Mouse (Mus musculus) neural tube, embryonic 14.5 days (tissue): ENCODE measurements around the gene Agbl1. TPM values are rescaled to one million over a fixed set of nuclear protein-coding genes. Genes with fewer than 3 reads are reported as not detected.
A peak's percentile ranks its signal among the peaks of the same experiment; 100 is the strongest.

ENCODE experiments used
- ATAC-seq: fragments of 200-750 bp; cut with Nextera tagmentation; 2 replicates; pipeline ENCODE4 v1.8.0; 2017; ENCODE audit warnings: low read depth, mild to moderate bottlenecking, moderate TSS enrichment, moderate library complexity
- H3K27ac ChIP-seq: fragments of 300-500 bp; sonication (generic); 2 replicates; pipeline ENCODE4 v1.5.1; 2014; ENCODE audit warnings: low read depth, mild to moderate bottlenecking, control low read depth, low read length, moderate library complexity, mixed read lengths
- H3K27me3 ChIP-seq: fragments of 300-500 bp; sonication (generic); 2 replicates; pipeline ENCODE4 v1.6.1; 2014; ENCODE audit warnings: low read length; ENCODE audit not compliant: control insufficient read depth, insufficient read depth
- H3K36me3 ChIP-seq: fragments of 300-500 bp; sonication (generic); 2 replicates; pipeline ENCODE4 v1.6.1; 2014; ENCODE audit warnings: low read length, mixed read lengths; ENCODE audit not compliant: control insufficient read depth, insufficient read depth
- H3K4me1 ChIP-seq: fragments of 300-500 bp; sonication (generic); 2 replicates; pipeline ENCODE4 v1.6.1; 2014; ENCODE audit warnings: low read length; ENCODE audit not compliant: control insufficient read depth, insufficient read depth
- H3K4me2 ChIP-seq: fragments of 300-500 bp; sonication (generic); 2 replicates; pipeline ENCODE4 v1.6.1; 2014; ENCODE audit warnings: mild to moderate bottlenecking, low read depth, low read length, control low read depth
- H3K4me3 ChIP-seq: fragments of 300-500 bp; sonication (generic); 2 replicates; pipeline ENCODE4 v1.5.1; 2014; ENCODE audit warnings: low read depth, low read length, control low read depth, mixed read lengths
- H3K9ac ChIP-seq: fragments of 300-500 bp; sonication (generic); replicated peaks from 2 replicates; pipeline ENCODE4 v1.6.1; 2014; ENCODE audit warnings: low read depth, mild to moderate bottlenecking, control low read depth, low read length, mixed read lengths
- H3K9me3 ChIP-seq: fragments of 300-500 bp; sonication (generic); 2 replicates; pipeline ENCODE4 v1.6.1; 2016; ENCODE audit warnings: low read length; ENCODE audit not compliant: control insufficient read depth
- WGBS: fragments of 180-500 bp; shearing (Covaris S2); extraction: QIAGEN DNeasy Blood & Tissue Kit; methylation state at CpG from one replicate; pipeline ENCODE4 v1.1.7; 2014; 5-methylcytosine and 5-hydroxymethylcytosine counted together
- polyA plus RNA-seq: library from polyadenylated mRNA; unstranded; fragments of >200 nt; fragmentation: Nextera tagmentation; extraction: Ambion mirVana; gene quantifications from 2 replicates; pipeline ENCODE4 v1.2.1, GENCODE M21; 2014

Gene Agbl1
- polyA plus RNA-seq, 1 experiment from 2014 or later = 0.29 TPM

GRCm38 (mm10) chr7:76354510-76354909, 124.8 kb downstream of the Agbl1 start:
- Histone ChIP-seq H3K9me3 (no peaks in the 10 kb centered on the region), H3K27me3 (no peaks in the 10 kb centered on the region), H3K4me2 (no peak overlapping the region), H3K9ac (no peak overlapping the region), H3K4me3 (no peak overlapping the region), H3K36me3 (no peaks in the 10 kb centered on the region), H3K27ac (no peak overlapping the region), H3K4me1 (no peaks in the 10 kb centered on the region)
- no peak for ATAC-seq
- WGBS = 24% methylated on average over 3 of the region's 3 CpGs

- no peak for ATAC-seq
- Histone ChIP-seq H3K4me2 (no peak overlapping the region), H3K4me1 (no peaks in the 10 kb centered on the region), H3K36me3 (no peaks in the 10 kb centered on the region), H3K27ac (no peak overlapping the region), H3K27me3 (no peaks in the 10 kb centered on the region), H3K9ac (no peak overlapping the region), H3K9me3 (no peaks in the 10 kb centered on the region), H3K4me3 (no peak overlapping the region)
- 58% methylated on average over 4 of the region's 4 CpGs for WGBS
These were observed 141.6 kb downstream of the Agbl1 start for GRCm38 (mm10) chr7:76371269-76371668.

DNA sequence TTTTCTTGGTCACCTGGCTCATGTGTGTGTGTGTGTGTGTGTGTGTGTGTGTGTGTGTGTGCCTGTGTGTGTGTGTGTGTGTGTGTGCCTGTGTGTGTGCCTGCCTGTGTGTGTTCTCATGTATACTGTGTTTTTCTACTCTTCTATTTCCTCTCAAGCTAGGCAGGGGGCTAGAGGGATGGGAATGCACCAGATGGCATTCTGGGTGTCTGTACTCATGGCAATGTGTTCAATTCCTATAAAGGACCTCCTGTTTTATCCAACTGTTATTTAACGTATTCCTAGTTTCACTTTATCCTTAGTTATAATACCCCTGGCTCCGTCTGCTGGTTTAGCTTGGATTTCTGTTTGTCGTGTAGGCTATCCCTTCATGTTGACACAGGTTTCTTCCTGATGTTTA, 149.8 kb downstream of the Agbl1 start:
- WGBS = 91% methylated on average over 3 of the region's 3 CpGs
- Histone ChIP-seq H3K9me3 (no peaks in the 10 kb centered on the region), H3K4me3 (no peak overlapping the region), H3K4me2 (no peak overlapping the region), H3K27me3 (no peaks in the 10 kb centered on the region), H3K27ac (no peak overlapping the region), H3K4me1 (no peaks in the 10 kb centered on the region), H3K9ac (no peak overlapping the region), H3K36me3 (no peaks in the 10 kb centered on the region)
- no peak for ATAC-seq

GRCm38 (mm10) chr7:76381986-76382385, 152.3 kb downstream of the Agbl1 start:
- H3K4me3 ChIP-seq = no peak overlapping the region
- no peak overlapping the region for H3K9ac ChIP-seq
- H3K4me2 ChIP-seq = no peak overlapping the region
- no peak for ATAC-seq
- no peaks in the 10 kb centered on the region for H3K27me3 ChIP-seq
- no peaks in the 10 kb centered on the region for H3K9me3 ChIP-seq
- 87% methylated on average over 2 of the region's 2 CpGs for WGBS
- H3K4me1 ChIP-seq = no peaks in the 10 kb centered on the region
- no peaks in the 10 kb centered on the region for H3K36me3 ChIP-seq
- H3K27ac ChIP-seq = no peak overlapping the region

DNA sequence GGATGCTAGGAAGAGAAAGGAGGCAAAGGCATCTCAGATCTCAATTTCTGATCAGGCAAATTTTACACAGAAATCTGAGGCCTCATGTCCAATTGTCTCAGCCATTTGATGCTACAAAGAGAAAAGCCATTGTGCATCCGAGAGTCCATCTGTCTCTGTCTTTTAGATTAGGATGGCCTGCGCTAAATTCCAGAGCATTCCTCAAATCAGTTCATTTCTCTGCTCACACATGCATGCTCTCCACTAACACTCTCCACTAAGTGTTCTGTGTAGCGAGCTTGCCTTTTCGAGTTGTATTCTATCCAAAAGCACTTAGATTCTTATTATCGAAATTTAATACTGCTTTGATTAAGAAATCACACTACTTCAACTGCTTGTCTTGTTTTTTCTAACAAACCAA, 159.6 kb downstream of the Agbl1 start:
- 74% methylated on average over 5 of the region's 5 CpGs for WGBS
- H3K9me3 ChIP-seq = no peaks in the 10 kb centered on the region
- no peak overlapping the region for H3K4me3 ChIP-seq
- no peaks in the 10 kb centered on the region for H3K27me3 ChIP-seq
- no peak for ATAC-seq
- no peak overlapping the region for H3K4me2 ChIP-seq
- peaks cover 8% of the 10 kb centered on the region; the same call in 1 of the 2 replicates for H3K4me1 ChIP-seq
- H3K36me3 ChIP-seq = no peaks in the 10 kb centered on the region
- H3K27ac ChIP-seq = no peak overlapping the region
- H3K9ac ChIP-seq = no peak overlapping the region

DNA sequence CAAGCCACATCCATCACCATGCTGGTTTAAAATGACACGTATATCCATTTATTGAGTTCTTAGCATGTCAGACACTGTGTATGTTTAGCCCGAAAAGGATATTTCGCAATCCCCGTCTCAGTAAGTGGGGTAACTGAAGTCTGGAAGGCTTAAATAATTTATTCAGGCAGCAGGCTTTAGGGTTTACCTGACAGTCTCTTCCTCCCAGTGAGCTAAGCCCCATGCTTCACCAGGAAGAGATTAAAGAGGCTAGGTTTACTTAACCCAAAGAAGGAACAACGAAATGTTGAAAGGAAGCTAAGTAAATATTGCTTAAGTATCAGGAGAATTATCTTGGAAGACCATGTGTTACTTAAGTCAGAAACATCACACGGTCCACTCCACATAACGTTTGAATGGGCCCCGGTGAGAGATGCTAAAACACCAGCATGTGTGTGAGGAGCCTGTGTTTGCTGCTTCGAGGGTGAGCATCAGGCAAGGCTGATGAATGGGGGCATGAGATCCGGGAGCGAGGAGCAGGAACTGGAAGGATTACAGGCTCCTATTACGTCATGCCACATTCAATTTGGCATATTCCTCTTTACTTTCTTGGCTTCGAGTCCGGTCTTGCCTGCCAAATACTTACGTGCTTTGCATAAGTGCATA, 162.7 kb downstream of the Agbl1 start:
- Histone ChIP-seq H3K9ac (no peak overlapping the region), H3K4me1 (peaks cover 8% of the 10 kb centered on the region; the same call in 1 of the 2 replicates), H3K27me3 (no peaks in the 10 kb centered on the region), H3K4me2 (peak overlapping the region; percentile 61), H3K27ac (no peak overlapping the region), H3K4me3 (peak overlapping the region; percentile 31; the same call in 1 of the 2 replicates), H3K36me3 (no peaks in the 10 kb centered on the region), H3K9me3 (no peaks in the 10 kb centered on the region)
- WGBS = 25% methylated on average over 15 of the region's 15 CpGs
- ATAC-seq = peak; percentile 65

GRCm38 (mm10) chr7:76392941-76393817, 163.5 kb downstream of the Agbl1 start:
- Histone ChIP-seq H3K4me1 (peaks cover 8% of the 10 kb centered on the region; the same call in 1 of the 2 replicates), H3K4me3 (peak overlapping the region; percentile 31), H3K27me3 (no peaks in the 10 kb centered on the region), H3K36me3 (no peaks in the 10 kb centered on the region), H3K9me3 (no peaks in the 10 kb centered on the region), H3K27ac (peak overlapping the region; percentile 62), H3K4me2 (peak overlapping the region; percentile 61), H3K9ac (no peak overlapping the region)
- ATAC-seq = peak; percentile 95
- 5% methylated on average over 15 of the region's 15 CpGs for WGBS

DNA sequence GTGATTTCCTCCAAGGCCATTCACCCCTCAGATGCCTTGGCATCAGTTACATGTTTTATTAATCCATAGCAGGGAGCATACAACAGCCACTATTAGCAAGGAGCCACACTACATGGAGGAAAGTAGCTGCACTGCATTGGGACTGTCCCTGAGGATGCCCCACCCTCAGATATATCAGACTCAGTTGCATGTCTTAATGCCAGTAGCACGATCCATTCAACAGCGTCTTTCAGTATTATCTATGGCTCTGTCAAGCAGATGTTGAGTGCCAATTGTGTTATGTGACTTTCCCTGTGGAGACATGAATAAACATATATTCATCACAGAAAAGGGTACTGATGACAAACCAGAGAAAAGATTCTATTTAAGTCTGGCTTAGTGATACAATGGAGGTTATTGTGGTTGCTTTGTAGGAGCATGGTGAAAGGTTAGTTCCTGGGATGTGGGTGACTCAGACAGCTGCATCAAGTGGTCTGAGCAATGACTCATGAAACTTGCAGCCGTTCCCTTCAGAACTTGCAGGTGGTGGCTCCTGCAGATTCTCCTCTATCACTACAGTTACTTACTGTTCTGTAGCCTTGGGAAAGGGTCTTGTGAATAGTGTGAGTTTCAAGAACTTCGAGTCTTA, 178.4 kb downstream of the Agbl1 start:
- Histone ChIP-seq H3K4me1 (no peaks in the 10 kb centered on the region), H3K9ac (no peak overlapping the region), H3K9me3 (no peaks in the 10 kb centered on the region), H3K4me2 (no peak overlapping the region), H3K4me3 (no peak overlapping the region), H3K27me3 (no peaks in the 10 kb centered on the region), H3K27ac (no peak overlapping the region), H3K36me3 (no peaks in the 10 kb centered on the region)
- 35% methylated on average over 4 of the region's 4 CpGs for WGBS
- no peak for ATAC-seq

GRCm38 (mm10) chr7:76409020-76409419, 179.3 kb downstream of the Agbl1 start:
- Histone ChIP-seq H3K9ac (no peak overlapping the region), H3K4me1 (no peaks in the 10 kb centered on the region), H3K4me3 (no peak overlapping the region), H3K27me3 (no peaks in the 10 kb centered on the region), H3K4me2 (no peak overlapping the region), H3K9me3 (no peaks in the 10 kb centered on the region), H3K27ac (no peak overlapping the region), H3K36me3 (no peaks in the 10 kb centered on the region)
- WGBS = 49% methylated on average over 10 of the region's 10 CpGs
- no peak for ATAC-seq
